Mouse (Mus musculus) midbrain, postnatal 0 days (tissue): ENCODE measurements around the gene Lrrd1. TPM values are rescaled to one million over a fixed set of nuclear protein-coding genes. Genes with fewer than 3 reads are reported as not detected.

Experiments
- ATAC-seq: fragments of 200-750 bp; cut with Nextera tagmentation; 2 replicates; pipeline ENCODE4 v1.8.0; 2017; ENCODE audit warnings: moderate number of reproducible peaks, mild to moderate bottlenecking, moderate TSS enrichment, moderate library complexity; ENCODE audit not compliant: low FRiP score
- DNase-seq: peaks from one replicate; pipeline ENCODE4 v3.0.0-alpha.2; 2015; ENCODE audit warnings: low spot score
- H3K27ac ChIP-seq: fragments of 300-500 bp; sonication (generic); 2 replicates; pipeline ENCODE4 v1.5.1; 2014; ENCODE audit warnings: low read depth, mild to moderate bottlenecking, low read length, mixed read lengths
- H3K27me3 ChIP-seq: fragments of 300-500 bp; sonication (generic); 2 replicates; pipeline ENCODE4 v1.6.1; 2014; ENCODE audit warnings: low read length, control low read depth, mixed read lengths; ENCODE audit not compliant: insufficient read depth
- H3K36me3 ChIP-seq: fragments of 300-500 bp; sonication (generic); 2 replicates; pipeline ENCODE4 v1.6.1; 2014; ENCODE audit warnings: low read length, control low read depth, mixed read lengths; ENCODE audit not compliant: insufficient read depth
- H3K4me1 ChIP-seq: fragments of 300-500 bp; sonication (generic); 2 replicates; pipeline ENCODE4 v1.6.1; 2014; ENCODE audit warnings: mild to moderate bottlenecking, control low read depth, antibody characterized with exemption, low read length, mixed read lengths; ENCODE audit not compliant: insufficient read depth
- H3K4me2 ChIP-seq: fragments of 300-500 bp; sonication (generic); 2 replicates; pipeline ENCODE4 v1.6.1; 2014; ENCODE audit warnings: low read depth, mild to moderate bottlenecking, low read length, mixed read lengths; ENCODE audit not compliant: poor library complexity, severe bottlenecking
- H3K4me3 ChIP-seq: fragments of 300-500 bp; sonication (generic); 2 replicates; pipeline ENCODE4 v1.5.1; 2014; ENCODE audit warnings: low read depth, mild to moderate bottlenecking, low read length, moderate library complexity
- H3K9ac ChIP-seq: fragments of 300-500 bp; sonication (generic); replicated peaks from 2 replicates; pipeline ENCODE4 v1.6.1; 2014; ENCODE audit warnings: mild to moderate bottlenecking, low read length, moderate library complexity, mixed read lengths; ENCODE audit not compliant: poor library complexity, severe bottlenecking
- H3K9me3 ChIP-seq: fragments of 300-500 bp; sonication (generic); 2 replicates; pipeline ENCODE4 v1.6.1; 2016; ENCODE audit warnings: low read length, control low read depth
- CTCF ChIP-seq: IDR thresholded peaks from 2 replicates; pipeline ENCODE4 v1.5.1; 2016; ENCODE audit warnings: antibody characterized with exemption, mild to moderate bottlenecking
- WGBS: fragments of 180-500 bp; shearing (Covaris S2); extraction: QIAGEN DNeasy Blood & Tissue Kit; methylation state at CpG from one replicate; pipeline ENCODE4 v1.1.7; 2014; 5-methylcytosine and 5-hydroxymethylcytosine counted together
- polyA plus RNA-seq: library from polyadenylated mRNA; unstranded; fragments of >200 nt; fragmentation: Nextera tagmentation; extraction: Ambion mirVana; gene quantifications from 2 replicates; pipeline ENCODE4 v1.2.1, GENCODE M21; 2015
- total RNA-seq: library from RNA; depleted of rRNA; stranded (reverse); fragments of >200 nt; gene quantifications from 2 replicates; pipeline ENCODE4 v1.2.3, GENCODE M21; 2014; rRNA removed

The Lrrd1 gene
- total and polyA plus RNA-seq, 2 experiments from 2014 or later, result not detected

DNA sequence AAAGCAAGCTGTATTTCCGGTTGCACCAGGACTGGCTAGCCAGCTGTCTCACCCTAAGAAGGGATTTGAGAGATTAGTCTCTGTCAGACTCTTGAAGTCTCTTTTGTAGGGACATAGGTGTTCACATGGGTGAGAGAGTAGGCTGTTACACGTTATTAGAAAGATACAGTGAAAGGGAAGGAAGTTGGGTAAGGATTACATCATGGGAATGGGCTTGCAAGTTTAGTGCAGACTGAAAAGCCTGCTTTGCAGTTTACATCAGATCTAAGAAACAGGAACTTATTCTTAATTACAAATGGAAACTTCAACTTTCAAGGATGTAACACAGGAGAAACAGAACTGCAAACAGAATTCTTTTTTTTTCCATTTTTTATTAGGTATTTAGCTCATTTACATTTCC, 60.5 kb downstream of the Lrrd1 start:
- Histone ChIP-seq H3K27ac (no peak overlapping the region), H3K9ac (no peak overlapping the region), H3K9me3 (no peaks in the 10 kb centered on the region), H3K4me2 (no peak overlapping the region), H3K4me1 (no peaks in the 10 kb centered on the region), H3K36me3 (no peaks in the 10 kb centered on the region), H3K27me3 (no peaks in the 10 kb centered on the region), H3K4me3 (no peak overlapping the region)
- no peak for DNase-seq
- ATAC-seq, result no peak
- TF ChIP-seq CTCF, result no peak
- WGBS, result 74% methylated on average over 2 of the region's 2 CpGs

Other genes with a start within 250 kb of the Lrrd1 start
- 21.0 and 24.1 TPM in 2 replicates for gene Pex1, start 249.1 kb upstream of the Lrrd1 start, total RNA-seq
- 19.2 and 21.2 TPM in 2 replicates for gene Pex1, start 249.1 kb upstream of the Lrrd1 start, polyA plus RNA-seq
- gene Rbm48, start 248.6 kb upstream of the Lrrd1 start, total RNA-seq, result 14.5 and 17.0 TPM in 2 replicates
- 18.3 and 19.3 TPM in 2 replicates for gene Rbm48, start 248.6 kb upstream of the Lrrd1 start, polyA plus RNA-seq
- not detected in 2 replicates for gene Tmbim7, start 194.0 kb upstream of the Lrrd1 start, total RNA-seq
- gene Tmbim7, start 194.0 kb upstream of the Lrrd1 start, polyA plus RNA-seq, result not detected in 2 replicates
- gene Gatad1, start 188.0 kb upstream of the Lrrd1 start, total RNA-seq, result 76.6 and 103 TPM in 2 replicates
- 84.3 and 89.1 TPM in 2 replicates for gene Gatad1, start 188.0 kb upstream of the Lrrd1 start, polyA plus RNA-seq
- 56.9 and 62.7 TPM in 2 replicates for gene Ankib1, start 42.2 kb upstream of the Lrrd1 start, total RNA-seq
- gene Ankib1, start 42.2 kb upstream of the Lrrd1 start, polyA plus RNA-seq, result 12.3 and 16.0 TPM in 2 replicates
- 28.4 and 49.1 TPM in 2 replicates for gene Krit1, start 42.0 kb upstream of the Lrrd1 start, total RNA-seq
- gene Krit1, start 42.0 kb upstream of the Lrrd1 start, polyA plus RNA-seq, result 28.7 and 34.2 TPM in 2 replicates
- 4.9 and 5.3 TPM in 2 replicates for gene Mterf1a, start 48.8 kb downstream of the Lrrd1 start, total RNA-seq
- gene Mterf1a, start 48.8 kb downstream of the Lrrd1 start, polyA plus RNA-seq, result 3.7 and 4.2 TPM in 2 replicates
- gene Akap9, start 82.9 kb downstream of the Lrrd1 start, total RNA-seq, result 43.6 and 81.4 TPM in 2 replicates
- 247 and 284 TPM in 2 replicates for gene Akap9, start 82.9 kb downstream of the Lrrd1 start, polyA plus RNA-seq